Mouse (Mus musculus): ENCODE data around the gene Gtpbp2.

- TF ChIP-seq CTCF (IDR thresholded peaks at IDR 0.05; ENCODE audit: control insufficient read depth, insufficient read depth, insufficient read length) (peak; percentile 9), MAX (IDR thresholded peaks at IDR 0.05) (no peak), FOSL1 (IDR thresholded peaks at IDR 0.05; ENCODE audit: insufficient read depth, low read length, poor library complexity, severe bottlenecking) (no peak), MYOG (IDR thresholded peaks at IDR 0.05; ENCODE audit: control insufficient read depth, extremely low read depth, insufficient read length) (no peak), USF1 (IDR thresholded peaks at IDR 0.05; ENCODE audit: low read depth) (no peak), MYOD1 (IDR thresholded peaks at IDR 0.05; ENCODE audit: control insufficient read depth, insufficient read length, low read depth) (no peak), CEBPB (IDR thresholded peaks at IDR 0.05; ENCODE audit: low read depth) (no peak)
Observed at GRCm38 (mm10) chr17:46167014-46167413, 6.2 kb downstream of the Gtpbp2 start.

Measured in C2C12 (cell line).